Mouse (Mus musculus) testis, adult 2 months (tissue): ENCODE measurements around the gene Scg3. TPM values are rescaled to one million over a fixed set of nuclear protein-coding genes. Genes with fewer than 3 reads are reported as not detected.

ENCODE experiments used
- H3K27ac ChIP-seq: fragments of 200-500 bp; 2 replicates; pipeline ENCODE4 v1.5.1; 2012; ENCODE audit warnings: low read depth, low read length; ENCODE audit not compliant: control insufficient read depth, insufficient read depth
- H3K27me3 ChIP-seq: fragments of 200-500 bp; 2 replicates; pipeline ENCODE4 v1.6.1; 2012; ENCODE audit warnings: mild to moderate bottlenecking, low read length, moderate library complexity; ENCODE audit not compliant: control insufficient read depth, insufficient read depth
- H3K36me3 ChIP-seq: fragments of 200-500 bp; 2 replicates; pipeline ENCODE4 v1.6.1; 2012; ENCODE audit warnings: mild to moderate bottlenecking, low read length; ENCODE audit not compliant: control insufficient read depth, insufficient read depth
- H3K4me1 ChIP-seq: fragments of 200-500 bp; 2 replicates; pipeline ENCODE4 v1.6.1; 2012; ENCODE audit warnings: low read length; ENCODE audit not compliant: control insufficient read depth, insufficient read depth
- H3K4me3 ChIP-seq: fragments of 200-500 bp; 2 replicates; pipeline ENCODE4 v1.5.1; 2012; ENCODE audit warnings: low read depth, mild to moderate bottlenecking, low read length, moderate library complexity, mixed read lengths; ENCODE audit not compliant: control insufficient read depth
- CTCF ChIP-seq: fragments of 200-500 bp; IDR thresholded peaks from 2 replicates; pipeline ENCODE4 v1.5.1; 2012; ENCODE audit warnings: low read depth, mild to moderate bottlenecking, inconsistent platforms, low read length, moderate library complexity; ENCODE audit not compliant: control insufficient read depth, insufficient read depth, insufficient replicate concordance
- POLR2A ChIP-seq: fragments of 200-500 bp; IDR thresholded peaks from 2 replicates; pipeline ENCODE4 v1.6.1; 2012; ENCODE audit warnings: low read depth, mild to moderate bottlenecking, inconsistent platforms, low read length, moderate library complexity; ENCODE audit not compliant: control insufficient read depth
- polyA plus RNA-seq: library from polyadenylated mRNA; depleted of rRNA; stranded (reverse); fragments of >200 nt; gene quantifications from 2 replicates; pipeline ENCODE4 v1.2.3, GENCODE M21; 2012

Gene Scg3
- polyA plus RNA-seq, 1 experiment: 0.52 TPM

DNA sequence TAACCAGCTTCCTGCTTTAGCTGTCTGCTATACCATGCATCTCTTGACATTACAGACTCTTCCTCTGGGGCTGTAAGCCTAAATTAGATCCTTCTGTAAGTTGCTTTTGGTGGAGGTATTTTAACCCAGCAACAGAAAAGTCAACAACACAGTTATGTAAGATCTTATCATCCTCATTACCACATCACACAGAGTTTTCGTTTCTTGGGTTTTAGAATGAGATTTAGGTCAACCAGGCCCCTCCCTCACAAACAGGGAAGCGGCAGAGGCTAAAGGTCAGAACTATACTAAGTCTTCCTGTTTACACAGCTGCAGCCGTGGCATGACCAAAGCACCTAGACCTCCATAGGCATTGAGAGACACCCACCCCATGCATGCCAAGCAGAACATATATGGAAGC, 38.5 kb downstream of the Scg3 start:
- no peak overlapping the region for H3K4me3 ChIP-seq
- H3K4me1 ChIP-seq: no peaks in the 10 kb centered on the region
- H3K27ac ChIP-seq: no peak overlapping the region
- no peaks in the 10 kb centered on the region for H3K36me3 ChIP-seq
- H3K27me3 ChIP-seq: no peaks in the 10 kb centered on the region
- TF ChIP-seq POLR2A (no peak), CTCF (no peak)

- Histone ChIP-seq H3K27me3 (no peaks in the 10 kb centered on the region), H3K4me3 (no peak overlapping the region), H3K27ac (no peak overlapping the region), H3K36me3 (no peaks in the 10 kb centered on the region), H3K4me1 (no peaks in the 10 kb centered on the region)
- no peak for TF ChIP-seq CTCF
- TF ChIP-seq POLR2A: no peak
These were observed 49.6 kb downstream of the Scg3 start for GRCm38 (mm10) chr9:75634226-75634625.

- Histone ChIP-seq H3K27me3 (no peaks in the 10 kb centered on the region), H3K4me1 (no peaks in the 10 kb centered on the region), H3K36me3 (no peaks in the 10 kb centered on the region), H3K4me3 (no peak overlapping the region), H3K27ac (no peak overlapping the region)
- no peak for TF ChIP-seq CTCF
- TF ChIP-seq POLR2A: no peak
These were observed 50.3 kb downstream of the Scg3 start for GRCm38 (mm10) chr9:75633603-75634002.

- Histone ChIP-seq H3K4me1 (no peaks in the 10 kb centered on the region), H3K36me3 (no peaks in the 10 kb centered on the region), H3K27ac (0 out of 2 replicates have a peak overlapping the region, but pooled peaks have one; percentile 21), H3K4me3 (no peak overlapping the region), H3K27me3 (no peaks in the 10 kb centered on the region)
- TF ChIP-seq POLR2A (no peak), CTCF (no peak)
These were observed 51.0 kb downstream of the Scg3 start for GRCm38 (mm10) chr9:75632902-75633301.

DNA sequence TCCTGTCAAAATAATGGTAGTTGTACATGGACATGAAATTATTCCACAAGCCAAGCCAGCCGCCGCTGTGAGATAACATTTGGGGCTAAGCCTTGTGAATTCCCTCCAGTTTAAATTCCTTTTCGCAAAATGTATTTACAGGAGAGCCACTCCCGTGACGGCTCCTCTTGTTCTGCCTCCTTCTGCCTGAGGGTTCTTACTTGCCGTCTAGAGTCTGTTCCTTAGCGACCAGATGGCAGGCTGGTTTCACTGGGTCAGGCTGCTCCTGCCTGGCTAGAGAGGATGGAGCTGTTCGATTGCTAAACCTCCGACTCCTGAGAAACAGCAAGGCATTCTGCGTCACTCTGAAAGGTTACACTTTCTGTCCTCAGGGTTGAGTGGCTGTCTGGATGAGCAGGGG, 51.7 kb downstream of the Scg3 start:
- H3K36me3 ChIP-seq: no peaks in the 10 kb centered on the region
- H3K27me3 ChIP-seq: no peaks in the 10 kb centered on the region
- TF ChIP-seq CTCF: no peak
- TF ChIP-seq POLR2A: no peak
- H3K4me1 ChIP-seq: no peaks in the 10 kb centered on the region
- H3K4me3 ChIP-seq: no peak overlapping the region
- no peak overlapping the region for H3K27ac ChIP-seq

DNA sequence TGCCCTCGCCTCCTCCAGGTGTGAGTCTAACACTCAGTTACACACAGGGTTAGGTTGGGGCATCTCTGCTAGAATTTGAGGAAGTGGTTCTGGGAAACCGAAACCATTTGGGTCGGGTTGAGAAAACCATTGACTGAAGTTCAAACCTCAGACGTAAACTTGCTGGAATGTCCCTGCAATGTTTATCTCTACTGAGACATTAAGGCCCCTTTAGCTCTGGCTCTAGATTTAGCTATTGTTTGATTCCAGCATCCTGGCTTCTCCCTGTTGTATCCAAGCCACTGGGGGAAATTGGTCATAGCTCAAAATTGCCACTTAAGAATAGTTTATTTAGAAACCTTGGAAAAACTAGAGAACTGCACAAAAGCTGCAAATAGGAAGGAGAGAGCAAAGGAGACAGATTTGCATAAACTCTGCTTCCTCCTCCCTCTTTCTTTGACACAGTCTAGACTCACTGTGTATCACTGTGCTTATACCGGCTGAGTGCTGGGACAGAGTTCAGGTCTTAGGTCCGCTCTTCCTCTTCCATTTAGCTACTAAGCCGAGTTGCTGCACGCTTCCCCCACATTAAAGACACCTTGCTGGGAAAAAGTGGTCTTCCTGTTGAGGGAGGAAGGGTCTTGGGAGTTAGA, 52.9 kb downstream of the Scg3 start:
- Histone ChIP-seq H3K27ac (no peak overlapping the region), H3K4me3 (no peak overlapping the region), H3K36me3 (no peaks in the 10 kb centered on the region), H3K4me1 (peaks cover 3% of the 10 kb centered on the region), H3K27me3 (no peaks in the 10 kb centered on the region; the same call in 1 of the 2 replicates)
- TF ChIP-seq CTCF: no peak
- TF ChIP-seq POLR2A: no peak

GRCm38 (mm10) chr9:75626308-75626604, 57.6 kb downstream of the Scg3 start:
- Histone ChIP-seq H3K27ac (peak overlapping the region; percentile 66; the same call in 1 of the 2 replicates), H3K4me1 (peaks cover 12% of the 10 kb centered on the region), H3K36me3 (no peaks in the 10 kb centered on the region), H3K27me3 (peaks cover 2% of the 10 kb centered on the region; the same call in 1 of the 2 replicates), H3K4me3 (peak overlapping the region; percentile 88)
- TF ChIP-seq POLR2A (no peak), CTCF (no peak)
